Mouse (Mus musculus): ENCODE measurements around the gene Cdca3.
A peak's percentile ranks its signal among the peaks of the same experiment; 100 is the strongest.

Gene Cdca3

DNA sequence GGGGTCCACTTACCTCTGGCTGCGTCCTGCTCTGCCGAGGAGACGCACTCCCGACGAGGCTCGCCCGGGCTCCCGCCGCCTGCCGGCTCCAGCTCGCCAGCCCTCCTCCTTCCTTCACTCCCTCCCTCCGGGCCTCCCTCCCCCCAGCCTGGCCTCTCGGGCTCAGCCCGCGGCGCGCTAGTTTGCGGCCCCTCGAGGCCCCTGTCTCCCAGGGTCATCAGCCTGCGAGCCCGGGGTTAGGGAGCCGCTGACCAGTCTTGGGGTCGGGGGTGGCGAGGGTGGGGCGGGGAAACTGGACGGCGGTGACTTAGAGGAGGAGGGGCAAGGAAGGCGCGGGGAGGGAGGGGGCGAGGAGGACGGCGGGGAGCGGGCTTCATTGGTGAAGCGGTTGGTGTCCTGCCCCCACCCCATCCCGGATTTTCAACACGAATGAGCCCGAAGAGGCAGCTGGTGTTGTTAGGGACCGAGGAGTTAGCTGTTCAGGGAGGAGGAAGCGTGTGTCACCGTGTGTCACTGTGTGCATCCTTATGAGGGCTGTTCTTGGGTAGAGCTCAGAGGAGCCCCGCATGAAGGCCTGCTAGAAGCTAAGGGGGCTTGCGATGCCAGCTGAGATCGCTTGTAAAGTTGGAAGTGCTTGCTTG lies 34.4 kb downstream of the Cdca3 start, which contains the start of gene Gpr162:
Gene Gpr162, minus strand, starts transcription at position 326 of the 641 bp plus-strand sequence.
- peak; percentile 48 for DNase-seq (ENCODE audit: low spot score)

DNA sequence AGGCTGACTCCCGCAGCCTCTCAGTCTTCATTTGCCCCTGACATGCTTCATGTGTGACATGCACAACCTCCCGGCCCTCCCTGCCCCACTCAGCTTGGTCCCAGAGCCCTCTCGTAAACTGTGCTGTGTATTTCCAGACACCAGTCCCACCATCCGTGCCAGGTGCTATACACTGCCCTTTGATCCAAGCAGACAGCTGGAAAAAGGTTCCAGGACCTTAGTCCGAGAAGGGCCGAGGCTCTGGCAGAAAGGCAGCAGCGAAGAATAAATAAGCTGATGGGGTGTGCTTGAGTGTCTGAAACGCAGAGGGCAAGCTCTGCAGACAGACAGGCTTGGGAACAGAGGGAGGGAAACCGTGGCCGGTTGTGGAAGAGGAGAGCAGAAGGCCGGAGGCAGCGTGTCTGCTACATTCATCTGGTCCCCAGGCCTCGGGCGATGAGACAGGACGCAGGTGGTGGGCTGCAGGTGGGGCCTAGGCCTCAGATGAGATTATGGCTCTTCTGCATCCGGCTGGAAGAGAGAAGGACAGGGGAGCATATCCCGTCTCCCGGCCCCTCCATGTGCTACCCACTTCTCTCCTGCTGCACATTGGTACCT lies 36.5 kb downstream of the Cdca3 start:
- no peak for DNase-seq (ENCODE audit: low spot score)

DNA sequence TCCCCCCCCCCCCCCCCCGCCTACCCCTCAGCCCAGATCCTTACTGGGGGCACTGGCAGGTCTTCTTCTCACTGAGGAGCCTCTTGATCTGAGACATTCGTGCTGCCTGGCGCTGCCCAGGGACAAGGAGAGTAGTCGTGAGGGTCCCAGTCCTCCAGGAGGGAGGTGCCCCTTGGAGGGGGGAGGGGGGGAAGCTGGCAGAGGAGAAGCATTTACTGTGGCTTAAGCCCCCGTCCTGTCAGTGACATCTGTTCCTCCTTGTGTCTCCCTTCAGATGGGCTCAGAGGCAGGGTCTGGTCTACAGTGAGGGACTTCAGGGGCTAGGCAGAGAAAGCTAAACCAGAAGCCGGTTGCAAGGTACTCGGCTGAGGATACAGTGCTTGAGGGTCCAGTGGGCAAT lies 37.2 kb downstream of the Cdca3 start:
- no peak for DNase-seq (ENCODE audit: low spot score)

DNA sequence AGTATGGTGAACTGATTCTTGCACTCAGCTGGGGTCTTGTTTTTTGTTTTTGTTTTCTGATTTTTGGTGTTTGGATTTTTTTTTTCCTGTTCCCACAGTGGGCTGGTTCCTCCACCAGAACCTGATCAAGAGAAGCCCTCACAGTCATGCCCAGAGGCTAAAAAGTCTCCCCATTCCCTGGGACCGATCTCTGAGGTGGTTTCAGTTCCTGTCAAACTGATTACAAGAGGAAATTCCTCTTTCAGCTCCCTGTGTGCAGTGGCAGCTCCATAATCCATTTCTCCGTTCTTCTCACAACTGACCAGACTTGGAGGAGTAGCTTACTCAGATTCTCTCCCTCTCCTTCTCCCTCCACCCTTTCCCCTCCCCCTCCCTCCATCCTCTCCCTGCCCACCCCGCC lies 45.0 kb downstream of the Cdca3 start:
- no peak for DNase-seq (ENCODE audit: low spot score)

DNA sequence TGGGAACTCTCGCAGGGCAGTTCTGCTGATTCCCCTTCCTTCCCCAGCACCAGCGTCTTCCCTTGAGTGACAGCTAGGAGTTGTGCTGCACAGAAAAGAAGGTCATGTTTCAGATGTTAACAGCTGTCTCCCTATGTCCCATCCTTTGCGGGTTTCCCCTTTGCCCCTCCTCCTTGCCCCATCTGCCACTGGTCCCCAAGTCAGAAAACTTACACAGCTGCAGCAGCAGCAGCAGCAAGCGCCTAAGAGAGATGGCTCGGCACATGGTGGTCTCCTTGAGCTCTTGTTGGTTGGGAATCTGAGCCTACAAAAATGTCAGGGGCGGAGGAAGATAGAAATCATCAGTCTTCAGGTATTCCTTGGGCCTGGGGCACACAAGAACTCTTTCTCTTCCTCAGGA lies 50.0 kb downstream of the Cdca3 start:
- DNase-seq (ENCODE audit: low spot score) = no peak

DNA sequence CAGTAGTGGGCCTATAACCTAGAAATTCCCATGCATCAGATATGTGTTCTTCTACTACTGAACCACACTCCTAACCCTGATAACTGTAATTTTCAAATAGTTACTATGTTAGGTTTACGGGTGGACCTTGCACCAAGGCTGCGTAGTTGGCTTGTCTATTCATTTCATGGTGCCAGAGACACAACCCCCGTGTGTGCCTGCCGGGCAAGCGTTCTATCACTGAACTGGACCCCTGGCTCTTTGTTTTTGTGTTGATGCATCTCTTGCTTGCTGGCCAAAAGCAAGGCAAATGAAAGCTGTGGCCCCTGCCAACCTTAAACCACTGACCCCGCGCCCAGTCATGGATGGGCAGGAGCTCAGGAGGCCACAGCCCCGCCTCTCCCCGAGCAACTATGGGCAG lies 52.5 kb downstream of the Cdca3 start:
- DNase-seq (ENCODE audit: low spot score) = no peak
